Mouse (Mus musculus): Measurements from ENCODE around the gene Fggy.

DNA sequence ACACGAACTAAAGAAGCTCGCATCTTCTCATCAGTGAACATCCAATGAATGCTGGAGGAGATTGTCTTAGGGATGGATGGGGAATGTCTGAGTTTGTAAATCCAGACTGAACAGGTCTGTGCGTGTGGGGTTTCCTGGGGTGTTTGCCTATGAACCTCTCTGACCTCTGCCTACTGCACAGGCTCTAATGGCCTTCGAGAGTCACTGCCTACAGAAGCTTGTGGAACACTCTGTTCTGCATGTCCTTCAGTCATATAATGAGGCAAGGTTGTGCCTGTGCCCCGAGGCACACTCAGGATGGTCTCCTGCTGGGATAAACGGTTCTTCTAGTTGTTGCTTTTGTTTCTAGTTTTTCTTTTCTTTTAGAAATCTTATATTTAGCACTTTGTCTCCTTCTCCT is 92.7 kb downstream of the Fggy start:
- TF ChIP-seq POLR2A (IDR thresholded peaks at IDR 0.05; ENCODE audit: insufficient read depth, low read length) (no peak), EP300 (IDR thresholded peaks at IDR 0.05; ENCODE audit: insufficient read depth, low read depth, low read length) (0 out of 2 replicates have a peak, but pooled peaks have one; percentile 38), CTCF (IDR thresholded peaks at IDR 0.05; ENCODE audit: low read depth, low read length) (no peak)

Data from ES-Bruce4 (cell line).